Mouse (Mus musculus) embryonic fibroblast, embryonic 13.5 days (primary cell): ENCODE measurements around the gene Tmem145. TPM values are rescaled to one million over a fixed set of nuclear protein-coding genes. Genes with fewer than 3 reads are reported as not detected.
"Not testable (repeated sequence)": the region's sequence is repeated elsewhere in the genome, so short reads cannot be mapped to it uniquely, and the experiment has no call there.

Experiments used
- H3K27ac ChIP-seq: 2 replicates; pipeline ENCODE4 v1.5.1; 2012; ENCODE audit warnings: low read length, control low read depth, inconsistent platforms; ENCODE audit not compliant: insufficient read depth
- H3K4me1 ChIP-seq: 2 replicates; pipeline ENCODE4 v1.6.1; 2011; ENCODE audit warnings: low read length; ENCODE audit not compliant: control insufficient read depth, insufficient read depth
- H3K4me3 ChIP-seq: 2 replicates; pipeline ENCODE4 v1.5.1; 2011; ENCODE audit warnings: mild to moderate bottlenecking, control low read depth, low read length; ENCODE audit not compliant: insufficient read depth
- CTCF ChIP-seq: IDR thresholded peaks from 2 replicates; pipeline ENCODE4 v1.5.1; 2011; ENCODE audit warnings: mild to moderate bottlenecking, control low read depth, low read length, moderate library complexity, borderline replicate concordance; ENCODE audit not compliant: insufficient read depth
- POLR2A ChIP-seq: IDR thresholded peaks from 2 replicates; pipeline ENCODE4 v1.6.1; 2011; ENCODE audit warnings: low read depth, mild to moderate bottlenecking, control low read depth, low read length, moderate library complexity
- polyA plus RNA-seq: library from polyadenylated mRNA; stranded (reverse); fragments of >200 nt; gene quantifications from 2 replicates; pipeline ENCODE4 v1.2.4, GENCODE M21; 2011; ENCODE audit warnings: low read depth; ENCODE audit not compliant: missing spikeins, insufficient read length

Gene Tmem145
- polyA plus RNA-seq, 1 experiment, result not detected

DNA sequence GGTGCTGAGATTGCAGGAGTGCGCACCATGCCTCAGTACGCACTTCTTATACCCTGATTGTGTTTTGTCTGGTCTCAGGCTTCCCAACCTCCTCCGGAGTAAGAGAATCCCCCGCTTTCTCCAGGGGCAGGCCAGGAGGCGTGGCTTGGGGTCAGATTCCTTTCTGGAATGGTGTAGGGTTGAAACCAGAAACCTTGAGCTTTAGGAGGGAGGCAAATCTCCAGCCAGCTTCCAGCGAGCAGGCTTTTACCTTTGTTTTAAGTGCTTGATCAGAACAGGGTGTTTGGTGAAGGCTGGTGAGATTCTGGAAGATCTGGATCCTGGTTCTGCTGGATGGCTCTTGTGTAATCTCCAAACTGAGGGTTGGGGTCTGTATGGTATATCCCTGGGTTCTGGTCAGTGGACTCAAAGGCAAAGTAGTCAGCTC, 16.2 kb downstream of the Tmem145 start:
- TF ChIP-seq CTCF (no peak), POLR2A (peak; percentile 65)
- peak overlapping the region; percentile 92 for H3K27ac ChIP-seq
- peak overlapping the region; percentile 24; the same call in 1 of the 2 replicates for H3K4me3 ChIP-seq
- peaks cover 4% of the 10 kb centered on the region for H3K4me1 ChIP-seq

DNA sequence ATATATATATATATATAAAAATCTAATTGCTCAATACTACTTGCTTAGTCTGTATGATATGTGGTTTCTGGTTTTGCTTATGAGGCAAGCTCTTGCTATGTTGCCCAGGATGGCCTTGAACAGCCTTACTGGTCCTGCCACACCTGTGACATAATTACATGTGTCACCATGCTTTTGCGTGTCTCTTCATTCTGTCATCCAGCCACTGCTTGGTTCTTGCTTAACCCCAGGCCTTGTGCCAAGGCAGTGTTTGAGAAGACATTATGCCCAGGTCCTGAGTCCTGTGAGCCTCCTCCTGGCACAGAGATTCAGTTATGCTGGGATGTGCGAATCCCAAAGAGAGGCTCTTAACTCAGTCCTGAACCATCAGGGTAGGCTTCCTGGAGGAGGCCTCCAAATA, 17.3 kb downstream of the Tmem145 start:
- TF ChIP-seq POLR2A, result no peak
- no peak for TF ChIP-seq CTCF
- Histone ChIP-seq H3K4me3 (no peak overlapping the region), H3K4me1 (peaks cover 4% of the 10 kb centered on the region), H3K27ac (no peak overlapping the region)

- H3K4me3 ChIP-seq, H3K27ac ChIP-seq, H3K4me1 ChIP-seq: not testable (repeated sequence)
Measured at GRCm38 (mm10) chr7:25325431-25325830, 19.5 kb downstream of the Tmem145 start.

DNA sequence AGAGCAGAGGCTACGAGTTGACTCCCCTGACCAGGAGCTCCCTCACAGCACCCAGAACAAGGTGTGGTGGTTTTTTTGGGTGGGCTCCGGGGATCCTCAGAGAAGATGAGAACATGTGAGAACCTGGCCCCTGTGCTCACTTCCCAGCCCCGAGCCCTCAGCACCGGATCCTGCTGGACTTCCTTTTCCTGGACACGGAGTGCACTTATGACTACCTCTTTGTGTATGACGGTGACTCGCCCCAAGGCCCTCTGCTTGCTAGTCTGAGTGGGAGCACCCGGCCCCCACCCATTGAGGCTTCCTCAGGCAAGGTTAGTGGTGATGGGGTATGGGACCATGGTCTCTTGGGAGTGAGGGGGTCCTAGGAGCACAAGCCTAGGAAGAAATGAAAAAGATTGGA, 20.3 kb downstream of the Tmem145 start:
- TF ChIP-seq CTCF (no peak), POLR2A (no peak)
- Histone ChIP-seq H3K27ac (no peak overlapping the region), H3K4me1 (peaks cover 4% of the 10 kb centered on the region), H3K4me3 (no peak overlapping the region)

DNA sequence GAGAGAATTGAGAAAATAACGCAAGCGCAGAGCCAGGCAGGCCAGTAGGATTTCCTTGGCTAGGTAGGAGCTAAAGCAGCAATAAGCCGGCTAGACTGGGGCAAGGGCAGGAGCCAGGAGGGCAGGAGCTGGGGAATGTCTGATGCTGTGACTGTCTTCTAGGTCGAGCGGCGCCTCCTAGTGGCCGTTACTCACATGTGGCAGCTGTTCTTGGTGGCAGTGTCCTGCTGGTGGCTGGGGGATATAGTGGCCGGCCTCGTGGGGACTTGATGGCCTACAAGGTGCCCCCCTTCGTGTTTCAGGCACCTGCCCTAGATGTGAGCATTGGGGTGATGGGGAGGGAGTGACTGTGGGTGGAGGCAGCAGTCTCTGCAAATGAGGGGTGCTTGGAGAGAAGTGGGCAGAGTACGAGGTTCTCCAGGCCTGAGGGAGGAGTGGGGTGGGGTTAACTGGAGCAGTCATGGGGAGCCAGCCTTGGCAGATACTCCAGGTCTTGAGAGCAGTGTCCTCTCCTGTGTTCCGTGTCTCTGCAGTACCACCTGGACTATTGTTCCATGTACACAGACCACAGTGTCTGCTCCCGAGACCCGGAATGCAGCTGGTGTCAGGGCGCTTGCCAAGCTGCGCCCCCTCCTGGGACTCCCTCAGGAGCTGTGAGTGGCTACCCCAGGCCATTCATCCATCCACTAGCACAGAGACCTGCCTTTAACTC, 27.8 kb downstream of the Tmem145 start:
- no peak overlapping the region for H3K27ac ChIP-seq
- no peaks in the 10 kb centered on the region for H3K4me1 ChIP-seq
- H3K4me3 ChIP-seq, result no peak overlapping the region
- no peak for TF ChIP-seq POLR2A
- TF ChIP-seq CTCF, result peak; percentile 97

- no peak for TF ChIP-seq POLR2A
- TF ChIP-seq CTCF, result no peak
Measured at GRCm38 (mm10) chr7:25334472-25334871, 28.6 kb downstream of the Tmem145 start.

GRCm38 (mm10) chr7:25339329-25339728, 33.4 kb downstream of the Tmem145 start:
- Histone ChIP-seq H3K27ac (no peak overlapping the region), H3K4me3 (no peak overlapping the region), H3K4me1 (no peaks in the 10 kb centered on the region)
- TF ChIP-seq POLR2A (no peak), CTCF (no peak)

More at GRCm38 (mm10) chr7:25334472-25334871, 28.6 kb downstream of the Tmem145 start:
- Histone ChIP-seq H3K4me3 (no peak overlapping the region), H3K27ac (no peak overlapping the region), H3K4me1 (no peaks in the 10 kb centered on the region)

DNA sequence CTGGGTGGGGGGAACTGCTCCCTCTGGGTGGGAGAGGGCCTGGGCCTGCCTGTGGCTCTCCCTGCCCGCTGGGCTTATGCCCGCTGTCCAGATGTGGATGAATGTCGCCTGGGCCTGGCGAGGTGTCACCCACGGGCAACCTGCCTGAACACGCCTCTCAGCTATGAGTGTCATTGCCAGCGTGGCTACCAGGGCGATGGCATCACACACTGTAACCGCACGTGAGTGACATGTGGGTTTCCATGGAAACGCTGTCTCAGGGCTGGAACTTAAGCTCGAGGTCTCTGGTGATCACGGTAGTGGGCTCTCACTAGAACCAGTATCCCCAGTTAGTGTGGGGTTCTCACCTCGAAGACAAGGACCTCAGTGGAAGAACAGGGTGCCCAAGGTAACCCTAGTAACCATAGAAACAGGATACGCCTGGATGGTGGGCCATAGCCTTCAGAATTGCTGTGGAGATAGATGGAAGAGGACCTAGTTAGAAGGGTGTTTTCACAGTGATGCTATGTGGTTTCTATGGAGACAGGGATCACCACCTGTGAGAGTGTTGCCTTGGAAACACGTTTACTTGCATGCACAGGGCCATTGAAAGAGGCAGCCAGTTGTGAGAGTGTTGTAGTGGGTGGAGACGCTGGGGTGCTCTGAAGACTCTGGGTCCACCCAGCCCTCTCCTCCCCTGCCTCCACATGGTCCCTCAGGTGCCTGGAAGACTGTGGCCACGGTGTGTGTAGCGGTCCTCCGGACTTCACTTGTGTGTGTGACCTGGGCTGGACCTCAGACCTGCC, 35.3 kb downstream of the Tmem145 start:
- no peak for TF ChIP-seq CTCF
- no peak for TF ChIP-seq POLR2A
- H3K4me1 ChIP-seq, result no peaks in the 10 kb centered on the region
- no peak overlapping the region for H3K27ac ChIP-seq
- no peak overlapping the region for H3K4me3 ChIP-seq

DNA sequence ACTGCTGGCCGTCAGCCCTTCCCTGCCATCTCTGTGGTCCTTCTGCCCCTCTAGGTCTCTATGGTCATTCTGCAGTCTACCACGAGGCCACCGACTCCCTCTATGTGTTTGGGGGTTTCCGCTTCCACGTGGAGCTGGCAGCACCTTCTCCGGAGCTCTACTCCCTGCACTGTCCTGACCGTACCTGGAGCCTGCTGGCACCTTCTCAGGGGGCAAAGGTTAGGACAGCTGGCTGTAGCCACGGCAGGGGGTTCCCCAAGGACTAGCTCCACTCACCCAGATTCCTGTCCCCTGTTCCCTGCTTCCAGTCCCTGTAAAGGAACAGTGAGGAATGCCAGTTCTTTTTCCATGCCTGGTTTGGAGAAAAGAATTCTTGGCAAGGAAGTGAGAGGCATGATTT, 43.0 kb downstream of the Tmem145 start:
- H3K4me3 ChIP-seq, result no peak overlapping the region
- TF ChIP-seq POLR2A (no peak), CTCF (no peak)
- H3K27ac ChIP-seq, result no peak overlapping the region

GRCm38 (mm10) chr7:25358721-25359206, 52.9 kb downstream of the Tmem145 start:
- no peak overlapping the region for H3K4me3 ChIP-seq
- H3K27ac ChIP-seq, result no peak overlapping the region
- H3K4me1 ChIP-seq, result no peaks in the 10 kb centered on the region
- no peak for TF ChIP-seq CTCF
- no peak for TF ChIP-seq POLR2A

More for the DNA sequence above, 43.0 kb downstream of the Tmem145 start:
- no peaks in the 10 kb centered on the region for H3K4me1 ChIP-seq
